Mouse (Mus musculus) mouse trophoblast stem cell (cell line): ENCODE measurements around the gene Cbfa2t3.

Source experiments
- in situ Hi-C, 2 experiments: fragments of 300-500 bp; cut with MseI, MboI; formaldehyde crosslinking; loops; 2 replicates in 1 of 2; 3 replicates in 1 of 2; pipeline ENCODE4 v1.15.1; 2025

The Cbfa2t3 gene

DNA sequence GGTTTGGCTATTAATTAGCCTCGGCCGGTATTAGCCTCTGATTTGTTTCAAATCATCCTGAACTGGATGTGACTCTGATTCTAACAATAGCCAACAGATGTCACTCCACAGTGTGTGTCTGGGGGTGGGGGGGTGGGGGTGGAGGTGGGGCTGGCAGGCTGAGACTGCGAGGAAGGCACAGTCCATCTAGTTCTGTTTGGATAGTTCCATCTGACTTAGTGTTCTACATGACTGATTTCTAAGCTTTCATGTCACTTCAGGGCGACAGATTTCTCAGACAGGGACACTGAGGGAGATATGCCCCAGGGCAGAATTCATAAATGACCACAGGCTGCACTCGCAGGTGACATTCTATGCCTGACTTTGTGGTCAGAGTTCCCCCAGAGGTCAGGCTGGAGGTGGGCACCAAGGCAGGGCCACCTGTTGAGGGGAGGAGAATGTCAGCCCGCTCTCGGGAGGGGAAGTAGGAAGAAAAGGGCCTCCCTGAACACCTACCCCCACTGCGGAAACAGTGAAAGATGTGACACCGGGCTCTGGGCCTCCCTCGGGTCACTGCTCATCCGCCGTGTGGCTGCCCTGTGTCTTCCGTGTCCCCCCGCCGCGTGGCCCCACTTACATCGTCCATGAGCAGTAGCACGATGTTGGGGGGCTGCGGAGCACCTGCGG lies 88.2 kb downstream of the Cbfa2t3 start:
- in situ Hi-C loops = no loop called here

- in situ Hi-C loops = no loop called here
These were observed 88.7 kb downstream of the Cbfa2t3 start for GRCm38 (mm10) chr8:122610209-122610608.

DNA sequence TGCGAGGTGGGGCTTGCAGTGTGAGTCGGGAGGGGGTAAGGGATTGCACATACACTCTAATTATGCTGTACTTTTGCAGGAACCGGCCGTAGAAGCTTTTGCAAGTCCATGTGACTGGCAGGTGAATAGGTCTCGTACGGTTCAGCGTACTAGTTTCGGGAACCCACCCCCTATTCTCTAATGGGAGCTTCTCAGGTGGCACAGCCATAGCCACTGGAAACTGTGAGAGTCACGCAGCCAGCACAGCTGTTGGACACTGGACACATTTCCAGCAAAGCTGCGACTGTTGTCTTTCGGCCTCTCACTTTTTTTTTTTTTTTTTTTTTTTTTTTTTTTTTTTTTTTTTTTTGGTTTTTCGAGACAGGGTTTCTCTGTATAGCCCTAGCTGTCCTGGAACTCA lies 92.1 kb downstream of the Cbfa2t3 start:
- in situ Hi-C loops = no loop called here

- in situ Hi-C loops = no loop called here
These were observed 93.5 kb downstream of the Cbfa2t3 start for GRCm38 (mm10) chr8:122605367-122605766.

GRCm38 (mm10) chr8:122604640-122605039 lies 94.3 kb downstream of the Cbfa2t3 start:
- in situ Hi-C loops = no loop called here

- in situ Hi-C loops = no loop called here
These were observed 98.2 kb downstream of the Cbfa2t3 start for GRCm38 (mm10) chr8:122600666-122601065.

GRCm38 (mm10) chr8:122596031-122596430 lies 102.9 kb downstream of the Cbfa2t3 start:
- in situ Hi-C loops = no loop called here

DNA sequence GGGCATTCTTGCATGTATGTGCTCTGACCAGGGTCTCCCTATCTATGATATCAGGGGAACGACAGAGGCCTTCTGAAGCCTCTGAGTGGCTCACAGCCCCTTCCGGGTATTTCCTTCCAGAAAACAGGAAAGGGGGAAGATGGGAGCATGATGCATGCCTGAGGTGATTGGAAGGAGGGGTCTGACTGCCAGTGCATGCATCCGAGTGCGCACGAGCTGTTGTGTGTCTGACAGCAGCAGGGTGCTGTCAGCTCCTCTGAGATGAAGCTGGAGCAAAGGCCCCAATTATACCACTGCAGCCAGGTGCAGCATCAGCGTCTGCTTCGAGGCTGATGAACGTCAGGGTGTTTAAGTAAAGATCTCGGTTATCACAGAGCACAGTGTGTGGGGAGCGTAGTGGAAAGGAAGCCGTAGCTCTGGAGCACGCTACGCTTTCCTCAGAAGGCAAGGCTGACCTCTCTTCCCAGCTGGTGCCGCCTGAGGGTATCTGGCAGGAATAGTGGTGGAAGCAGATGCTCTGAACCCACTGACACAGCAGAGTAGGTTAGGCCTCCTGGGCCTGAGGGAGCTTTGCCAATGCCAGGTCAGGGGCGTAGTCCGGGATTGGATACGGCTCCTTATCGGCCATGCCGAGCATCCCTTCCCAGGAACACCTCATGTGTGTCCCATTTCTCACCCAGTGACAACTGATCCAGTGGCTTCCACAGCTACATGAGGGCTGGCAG lies 105.0 kb downstream of the Cbfa2t3 start:
- in situ Hi-C loops = no loop called here

DNA sequence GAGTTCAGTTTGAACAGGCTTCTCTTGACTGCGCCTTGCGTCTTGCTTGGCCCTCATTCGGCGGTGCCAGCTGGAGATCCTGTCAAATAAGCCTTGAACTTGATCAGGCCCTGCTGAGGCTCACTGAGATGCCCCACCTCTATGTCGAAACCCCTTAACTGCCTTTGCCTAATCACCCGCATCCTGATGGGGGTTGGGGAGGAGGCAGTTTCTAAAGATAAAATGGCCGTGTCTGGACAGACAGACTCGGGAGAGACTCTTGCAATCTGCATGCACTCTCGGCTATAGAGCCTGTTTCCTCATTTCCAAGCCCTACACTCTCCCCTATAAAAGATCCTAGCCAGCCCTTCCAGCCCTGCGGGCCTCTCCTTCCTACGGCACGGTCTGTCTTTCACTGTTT lies 105.7 kb downstream of the Cbfa2t3 start:
- in situ Hi-C loops = no loop called here

- in situ Hi-C loops = no loop called here
These were observed 112.2 kb downstream of the Cbfa2t3 start for GRCm38 (mm10) chr8:122586749-122587148.

DNA sequence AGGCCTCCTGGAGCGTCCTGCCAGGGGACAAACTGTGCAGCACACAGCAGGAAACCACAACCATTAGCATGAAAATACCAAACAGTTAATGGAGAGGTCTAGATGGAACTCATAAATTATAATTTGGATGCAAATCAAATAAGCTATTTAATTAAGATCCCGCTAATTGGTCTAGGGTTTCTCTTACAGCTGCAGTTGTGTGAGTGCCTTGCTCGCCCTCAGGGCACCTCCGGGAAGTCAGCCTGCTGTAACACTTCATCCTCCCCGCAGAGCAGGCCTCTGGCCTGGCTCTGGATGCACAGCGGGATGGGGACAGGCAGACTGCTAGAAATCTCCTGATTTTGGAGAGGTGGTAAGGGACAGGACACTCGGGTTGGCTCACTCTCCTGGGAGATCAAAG lies 112.7 kb downstream of the Cbfa2t3 start:
- in situ Hi-C loops = no loop called here

DNA sequence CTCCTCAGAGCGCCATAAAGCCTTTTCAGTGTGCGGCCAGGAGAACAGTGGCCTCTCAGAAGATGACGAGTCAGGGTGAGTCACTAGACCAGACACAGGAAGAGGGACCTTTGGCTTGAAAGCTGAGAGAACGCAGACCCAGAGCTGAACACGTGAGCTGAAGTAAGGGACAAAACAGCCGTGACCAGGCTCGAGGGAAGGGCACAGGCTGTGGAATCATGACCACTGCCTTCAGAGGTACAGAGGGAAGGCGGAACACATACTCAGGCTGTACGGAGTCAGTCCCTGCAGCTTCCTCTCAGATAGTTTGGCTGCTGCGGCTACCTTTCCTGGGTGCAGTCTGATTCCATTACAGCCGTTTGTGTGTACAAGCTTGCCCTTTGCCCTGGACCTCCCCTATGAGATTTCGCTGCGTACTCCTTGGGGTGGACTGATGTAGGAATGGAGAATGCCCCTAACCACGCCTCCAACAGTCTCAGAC lies 113.5 kb downstream of the Cbfa2t3 start:
- in situ Hi-C loops = no loop called here

DNA sequence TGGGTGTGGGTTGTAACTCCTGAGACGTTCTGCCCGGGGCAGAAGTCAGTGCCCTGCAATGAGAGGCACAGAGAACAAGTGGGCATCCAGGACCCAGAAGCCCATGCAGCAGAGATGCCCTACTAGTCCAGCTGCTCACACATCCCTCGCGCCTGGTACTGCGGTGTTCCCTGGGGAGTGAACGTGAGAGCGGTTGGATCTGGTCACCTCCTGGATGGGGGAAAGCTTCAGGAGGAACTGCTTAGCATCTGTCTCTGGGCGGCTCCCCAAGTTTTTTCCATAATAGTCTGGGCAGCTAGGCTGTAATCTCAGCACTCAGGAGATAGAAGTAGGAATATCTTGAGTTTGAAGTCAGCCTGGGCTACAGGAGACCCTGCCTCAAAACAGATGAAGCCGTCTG lies 113.9 kb downstream of the Cbfa2t3 start:
- in situ Hi-C loops = no loop called here

DNA sequence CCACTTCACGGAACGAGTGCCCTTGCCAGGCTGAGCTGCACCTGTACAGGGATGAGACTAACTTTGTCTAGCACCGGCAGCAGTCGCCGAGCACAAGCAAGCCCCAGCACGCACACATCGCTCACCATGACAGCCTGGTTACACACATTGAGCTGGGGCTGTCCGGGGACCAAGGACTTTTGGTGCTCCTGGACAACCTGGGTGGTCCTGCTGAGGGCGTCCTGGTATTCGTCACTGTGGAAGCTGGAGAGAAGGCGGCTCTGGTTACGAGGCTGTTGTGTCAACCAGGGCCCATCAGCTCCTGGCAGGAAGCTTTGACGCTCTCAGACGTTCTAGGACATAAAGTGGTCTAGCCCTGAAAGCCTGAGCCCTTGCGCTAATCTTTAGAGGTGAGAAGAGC lies 118.0 kb downstream of the Cbfa2t3 start:
- in situ Hi-C loops = no loop called here

- in situ Hi-C loops = no loop called here
These were observed 119.7 kb downstream of the Cbfa2t3 start for GRCm38 (mm10) chr8:122579196-122579595.

GRCm38 (mm10) chr8:122577116-122577515 lies 121.8 kb downstream of the Cbfa2t3 start:
- in situ Hi-C loops = no loop called here

DNA sequence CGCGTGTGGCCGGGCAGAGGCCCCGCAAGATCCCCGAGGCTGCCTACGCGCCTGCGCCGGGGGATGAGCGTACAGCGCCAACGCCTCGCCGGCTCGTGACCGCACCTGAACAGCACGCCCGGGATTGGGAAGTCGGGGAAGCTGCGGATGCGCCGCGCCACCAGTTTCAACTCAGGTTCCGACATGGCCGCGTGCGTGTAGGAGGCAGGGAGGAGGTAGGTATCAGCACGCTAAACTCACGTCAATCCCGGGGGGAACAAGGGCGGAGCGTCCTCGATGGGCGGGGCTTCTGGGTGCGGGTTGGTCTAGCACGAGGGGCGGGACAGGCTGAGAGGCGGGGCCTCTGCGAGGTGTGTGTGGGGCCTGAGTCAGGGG lies 122.3 kb downstream of the Cbfa2t3 start, which contains the start of gene Aprt:
Aprt (minus strand) TSS at position 262 of the 375 bp plus-strand sequence.
- in situ Hi-C loops = no loop called here

- in situ Hi-C loops = no loop called here
These were observed 122.9 kb downstream of the Cbfa2t3 start for GRCm38 (mm10) chr8:122575735-122576647.

GRCm38 (mm10) chr8:122575286-122575685 lies 123.6 kb downstream of the Cbfa2t3 start:
- in situ Hi-C loops = no loop called here
